Mouse (Mus musculus): ENCODE measurements around the gene Sema4d. TPM values are rescaled to one million over a fixed set of nuclear protein-coding genes. Genes with fewer than 3 reads are reported as not detected.

Sema4d gene
- polyA plus RNA-seq (2012; rRNA removed) (8.5 and 9.6 TPM in 2 replicates), polyA plus RNA-seq (2014; fragmentation: Nextera tagmentation; extraction: Ambion mirVana) (6.8 and 8.0 TPM in 2 replicates)

DNA sequence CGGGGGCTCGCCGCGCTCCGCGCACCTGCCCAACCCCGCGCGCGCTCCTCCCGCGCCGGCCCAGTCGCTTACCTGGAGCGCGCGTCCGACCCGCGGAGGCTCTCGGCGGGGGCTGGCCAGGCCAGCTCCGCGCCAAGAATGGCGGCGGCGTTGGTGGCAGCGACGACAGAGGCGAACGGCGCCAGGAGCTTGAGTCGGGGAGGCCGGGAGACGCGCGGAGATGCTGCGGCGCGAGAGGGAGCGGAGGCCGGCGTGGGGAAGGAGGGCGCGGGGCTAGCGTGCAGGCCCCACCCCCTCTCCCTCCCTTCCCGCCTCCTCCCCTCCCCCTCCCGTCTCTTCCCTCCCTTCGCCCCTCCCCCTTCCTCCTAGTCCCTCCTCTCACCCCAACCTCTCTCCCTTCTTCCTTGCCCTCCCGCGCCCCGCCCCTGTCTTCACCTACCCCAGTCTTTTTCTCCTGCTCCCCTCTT, at the start of gene Sema4d:
Gene Sema4d, minus strand, starts transcription at position 323 of the 467 bp plus-strand sequence.
- Histone ChIP-seq H3K9me3 (ENCODE audit: control insufficient read depth, low read length) (no peaks in the 10 kb centered on the region), H3K27ac (replicated peaks; ENCODE audit: low read depth, low read length) (no peak within 1 kb of the TSS), H3K9ac (ENCODE audit: low read depth, low read length, severe bottlenecking) (peak within 1 kb of the TSS; percentile 73), H3K27me3 (ENCODE audit: control insufficient read depth, insufficient read depth, low read length) (0 out of 2 replicates have a peak, but pooled peaks cover 5% of the 10 kb centered on the region), H3K4me3 (replicated peaks; ENCODE audit: low read length) (peak within 1 kb of the TSS; percentile 82), H3K4me2 (replicated peaks; ENCODE audit: low read depth, low read length, severe bottlenecking) (peak within 1 kb of the TSS; percentile 98), H3K36me3 (ENCODE audit: control insufficient read depth, insufficient read depth, low read length) (no peaks in the 10 kb centered on the region), H3K4me1 (ENCODE audit: control insufficient read depth, insufficient read depth, low read length) (peaks cover 10% of the 10 kb centered on the region)
- ATAC-seq (ENCODE audit: low FRiP score, low read depth) (peak; percentile 55), DNase-seq (ENCODE audit: low spot score) (peak; percentile 80)
- WGBS: 3% methylated on average over 29 of the region's 52 CpGs
- no peak for TF ChIP-seq POLR2A (IDR thresholded peaks at IDR 0.05; ENCODE audit: borderline replicate concordance, extremely low read depth, insufficient read depth, insufficient read length)

- WGBS: 69% methylated on average over 4 of the region's 4 CpGs
- Histone ChIP-seq H3K36me3 (ENCODE audit: control insufficient read depth, insufficient read depth, low read length) (no peaks in the 10 kb centered on the region), H3K27me3 (ENCODE audit: control insufficient read depth, insufficient read depth, low read length) (no peaks in the 10 kb centered on the region), H3K9ac (ENCODE audit: low read depth, low read length, severe bottlenecking) (no peak overlapping the region), H3K4me2 (replicated peaks; ENCODE audit: low read depth, low read length, severe bottlenecking) (no peak overlapping the region), H3K9me3 (ENCODE audit: control insufficient read depth, low read length) (no peaks in the 10 kb centered on the region), H3K27ac (replicated peaks; ENCODE audit: low read depth, low read length) (no peak overlapping the region), H3K4me1 (ENCODE audit: control insufficient read depth, insufficient read depth, low read length) (peaks cover 17% of the 10 kb centered on the region), H3K4me3 (replicated peaks; ENCODE audit: low read length) (no peak overlapping the region)
- DNase-seq (ENCODE audit: low spot score) (no peak), ATAC-seq (ENCODE audit: low FRiP score, low read depth) (no peak)
- TF ChIP-seq POLR2A (IDR thresholded peaks at IDR 0.05; ENCODE audit: borderline replicate concordance, extremely low read depth, insufficient read depth, insufficient read length): no peak
These were observed 49.8 kb upstream of the Sema4d start for GRCm38 (mm10) chr13:51843298-51843697.

DNA sequence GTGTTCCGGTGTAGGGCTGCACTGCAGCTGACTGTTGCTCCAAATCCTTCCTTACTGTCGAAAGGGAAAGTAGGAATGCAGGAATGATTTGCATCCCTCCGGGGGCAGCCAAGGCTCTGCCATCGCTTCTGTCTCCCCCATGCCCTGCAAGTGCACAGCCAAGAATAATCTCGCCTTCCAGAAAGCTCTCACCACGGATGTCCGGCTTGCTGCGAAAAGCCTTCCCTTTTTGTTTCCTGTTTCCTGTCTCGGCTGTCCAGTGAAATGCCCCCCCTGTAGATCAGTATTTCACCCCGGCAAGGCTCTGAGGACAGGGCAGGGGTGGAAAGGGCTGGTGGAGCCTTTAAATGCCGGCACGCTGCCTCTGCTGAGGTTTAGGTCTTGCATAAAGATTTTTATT, 49.2 kb upstream of the Sema4d start:
- Histone ChIP-seq H3K27ac (replicated peaks; ENCODE audit: low read depth, low read length) (no peak overlapping the region), H3K4me3 (replicated peaks; ENCODE audit: low read length) (no peak overlapping the region), H3K9me3 (ENCODE audit: control insufficient read depth, low read length) (no peaks in the 10 kb centered on the region), H3K36me3 (ENCODE audit: control insufficient read depth, insufficient read depth, low read length) (no peaks in the 10 kb centered on the region), H3K9ac (ENCODE audit: low read depth, low read length, severe bottlenecking) (no peak overlapping the region), H3K27me3 (ENCODE audit: control insufficient read depth, insufficient read depth, low read length) (no peaks in the 10 kb centered on the region), H3K4me2 (replicated peaks; ENCODE audit: low read depth, low read length, severe bottlenecking) (peak overlapping the region; percentile 35), H3K4me1 (ENCODE audit: control insufficient read depth, insufficient read depth, low read length) (peaks cover 17% of the 10 kb centered on the region)
- ATAC-seq (ENCODE audit: low FRiP score, low read depth): no peak
- no peak for TF ChIP-seq POLR2A (IDR thresholded peaks at IDR 0.05; ENCODE audit: borderline replicate concordance, extremely low read depth, insufficient read depth, insufficient read length)
- DNase-seq (ENCODE audit: low spot score): no peak
- WGBS: 8% methylated on average over 12 of the region's 12 CpGs

GRCm38 (mm10) chr13:51842191-51842590, 48.6 kb upstream of the Sema4d start:
- Histone ChIP-seq H3K4me2 (replicated peaks; ENCODE audit: low read depth, low read length, severe bottlenecking) (peak overlapping the region; percentile 35), H3K9me3 (ENCODE audit: control insufficient read depth, low read length) (no peaks in the 10 kb centered on the region), H3K9ac (ENCODE audit: low read depth, low read length, severe bottlenecking) (no peak overlapping the region), H3K27ac (replicated peaks; ENCODE audit: low read depth, low read length) (no peak overlapping the region), H3K4me3 (replicated peaks; ENCODE audit: low read length) (no peak overlapping the region), H3K27me3 (ENCODE audit: control insufficient read depth, insufficient read depth, low read length) (no peaks in the 10 kb centered on the region), H3K4me1 (ENCODE audit: control insufficient read depth, insufficient read depth, low read length) (peaks cover 17% of the 10 kb centered on the region), H3K36me3 (ENCODE audit: control insufficient read depth, insufficient read depth, low read length) (no peaks in the 10 kb centered on the region)
- DNase-seq (ENCODE audit: low spot score): peak; percentile 42
- no peak for ATAC-seq (ENCODE audit: low FRiP score, low read depth)
- no peak for TF ChIP-seq POLR2A (IDR thresholded peaks at IDR 0.05; ENCODE audit: borderline replicate concordance, extremely low read depth, insufficient read depth, insufficient read length)
- whole genome bisulfite sequencing: 7% methylated on average over 5 of the region's 5 CpGs

DNA sequence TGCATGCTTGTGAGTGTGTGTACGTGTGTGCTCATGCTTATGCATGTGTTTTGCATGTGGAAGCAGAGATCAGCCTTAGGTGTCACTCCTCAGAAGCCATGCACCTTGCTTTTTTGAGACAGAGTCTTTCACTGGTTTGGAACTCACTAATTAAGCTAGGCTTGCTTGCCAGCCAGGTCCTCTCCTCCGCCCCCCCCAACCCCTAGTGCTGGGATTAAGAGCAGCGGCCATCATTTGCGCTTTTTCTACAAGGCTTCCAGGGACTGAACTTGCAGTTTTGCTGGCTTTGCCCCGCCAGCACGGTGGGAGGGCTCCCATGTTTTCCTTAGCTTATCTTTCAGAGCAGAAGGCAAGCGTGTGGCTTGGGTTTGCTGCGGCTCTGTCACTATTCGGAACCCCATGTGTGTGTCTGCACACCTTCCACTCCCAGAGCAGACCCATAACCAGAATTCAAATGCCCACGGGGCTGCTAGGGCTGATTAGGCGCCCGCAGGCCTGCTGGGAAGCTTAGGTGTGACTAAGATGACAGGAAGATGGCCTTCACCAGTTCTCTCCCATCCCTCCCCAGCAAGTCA, 48.1 kb upstream of the Sema4d start:
- TF ChIP-seq POLR2A (IDR thresholded peaks at IDR 0.05; ENCODE audit: borderline replicate concordance, extremely low read depth, insufficient read depth, insufficient read length): no peak
- no peak for ATAC-seq (ENCODE audit: low FRiP score, low read depth)
- Histone ChIP-seq H3K36me3 (ENCODE audit: control insufficient read depth, insufficient read depth, low read length) (no peaks in the 10 kb centered on the region), H3K9me3 (ENCODE audit: control insufficient read depth, low read length) (no peaks in the 10 kb centered on the region), H3K27me3 (ENCODE audit: control insufficient read depth, insufficient read depth, low read length) (no peaks in the 10 kb centered on the region), H3K9ac (ENCODE audit: low read depth, low read length, severe bottlenecking) (no peak overlapping the region), H3K27ac (replicated peaks; ENCODE audit: low read depth, low read length) (no peak overlapping the region), H3K4me1 (ENCODE audit: control insufficient read depth, insufficient read depth, low read length) (peaks cover 17% of the 10 kb centered on the region), H3K4me2 (replicated peaks; ENCODE audit: low read depth, low read length, severe bottlenecking) (peak overlapping the region; percentile 35; the same call in 1 of the 2 replicates), H3K4me3 (replicated peaks; ENCODE audit: low read length) (no peak overlapping the region)
- WGBS: 14% methylated on average over 12 of the region's 12 CpGs
- DNase-seq (ENCODE audit: low spot score): no peak
